11 mouse cellular contexts compared by ENCODE assay signal in genomic region chr1:152506175-152506574, GRCm38 (mm10).
"Had no signal": no experiment of that assay in that cellular context is flagged by ENCODE, and none has a peak within 500 bp of the region (broad histone marks: within the 10 kb centered on the region; RNA-seq: fewer than 3 reads in every experiment).

No protein-coding gene starts in this region.

- DNase-seq: heart, adult 18-20 months; heart, postnatal 10 days; heart, postnatal 36 days; kidney, adult 11 months; kidney, adult 2 months; kidney, adult 9 months; kidney, postnatal 14 days; kidney, postnatal 36 days; layer of hippocampus, adult 9-11 months; layer of hippocampus, postnatal 36 days; left cerebral cortex, postnatal 4 days had no signal
